ENCODE assay signal across 1 mouse cellular context in genomic region chr11:73223966-73224365, GRCm38 (mm10).
A peak's percentile ranks its signal among the peaks of the same experiment; 100 is the strongest.
TF ChIP-seq lines count a peak whose summit lies in the region.

No protein-coding gene starts in this region.

TF ChIP-seq in MEL, 35 proteins besides CTCF, POLR2A, EP300 and RAD21:
- no peak for TF ChIP-seq TAL1 (IDR thresholded peaks at IDR 0.05; ENCODE audit: low read length)
- no peak for TF ChIP-seq HCFC1 (IDR thresholded peaks at IDR 0.05; ENCODE audit: low read depth, low read length)
- peak; percentile 25 for TF ChIP-seq SMC3 (IDR thresholded peaks at IDR 0.05; ENCODE audit: low read depth, low read length)
